Mouse (Mus musculus) 416B (cell line): ENCODE results near the gene Syt3.

ENCODE experiments used
- DNase-seq: peaks from one replicate; pipeline ENCODE4 v3.0.0; 2011; ENCODE audit warnings: low read depth

The Syt3 gene

DNA sequence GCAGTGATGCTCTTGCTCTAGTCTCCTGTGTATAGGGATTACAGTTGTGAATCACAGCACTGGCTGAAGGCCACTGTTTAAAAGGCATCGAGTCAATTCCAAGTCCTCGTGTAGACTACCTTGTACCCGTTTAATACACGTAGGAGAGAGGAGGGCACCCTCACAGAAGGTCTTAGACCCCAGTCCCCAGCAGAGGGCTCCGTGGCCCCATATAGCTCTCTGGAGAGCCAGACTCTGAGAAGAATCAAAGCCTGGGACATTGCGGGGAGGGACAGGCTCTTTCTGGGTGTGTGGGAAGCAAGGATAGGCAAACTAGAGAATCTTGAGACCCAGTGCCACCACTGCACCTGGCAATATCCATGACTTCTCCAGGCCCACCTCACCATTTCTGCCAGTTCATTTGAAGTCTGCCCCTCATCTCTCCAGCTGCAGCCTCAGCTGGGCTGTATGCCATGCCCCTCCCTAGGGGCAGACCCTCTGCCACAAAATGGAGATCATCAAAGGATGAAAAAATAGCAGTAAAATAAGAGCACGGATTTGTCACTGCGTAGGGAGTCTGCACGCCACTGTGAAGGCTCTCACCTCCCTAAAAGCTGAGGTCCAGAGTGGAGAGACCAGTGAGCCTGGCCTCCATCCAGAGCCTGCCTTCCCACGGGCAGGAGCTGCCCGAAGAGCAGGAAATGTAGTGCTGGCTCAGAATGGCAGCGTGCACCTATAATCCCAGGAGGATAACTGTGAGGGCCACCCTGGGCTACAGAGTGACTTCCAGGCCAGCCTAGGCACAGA lies 62.4 kb downstream of the Syt3 start:
- DNase-seq, result no peak
